Mouse (Mus musculus): ENCODE measurements around the gene Sin3a. TPM values are rescaled to one million over a fixed set of nuclear protein-coding genes. Genes with fewer than 3 reads are reported as not detected.

Gene Sin3a
- total and polyA plus RNA-seq, 3 experiments, result 27.0 to 715 (median 47.5) TPM

- H3K27ac ChIP-seq (ENCODE audit: control insufficient read depth, low read depth, low read length), result no peak overlapping the region
- no peak for DNase-seq (ENCODE audit: low read depth, low spot score)
- no peaks in the 10 kb centered on the region; a peak in 1 of 4 replicates for H3K36me3 ChIP-seq (ENCODE audit: control insufficient read depth in 1 of 2, insufficient read depth in 2 of 2, low read length in 2 of 2)
Observed at GRCm38 (mm10) chr9:57141417-57142353, 69.8 kb downstream of the Sin3a start.

GRCm38 (mm10) chr9:57143212-57143611 is 71.4 kb downstream of the Sin3a start:
- no peaks in the 10 kb centered on the region for H3K27me3 ChIP-seq (ENCODE audit: control insufficient read depth in 1 of 2, insufficient read depth in 2 of 2, low read length in 2 of 2)
- H3K4me3 ChIP-seq (ENCODE audit: control insufficient read depth in 1 of 2, insufficient read depth in 1 of 2, low read depth in 2 of 2, low read length in 2 of 2), result no peak overlapping the region
- no peak for DNase-seq (ENCODE audit: low read depth, low spot score)
- no peak overlapping the region for H3K9ac ChIP-seq (ENCODE audit: control insufficient read depth, low read depth, low read length, poor library complexity, severe bottlenecking)
- no peak overlapping the region for H3K27ac ChIP-seq (ENCODE audit: control insufficient read depth, low read depth, low read length)
- TF ChIP-seq MAFK (IDR thresholded peaks at IDR 0.05; ENCODE audit: borderline replicate concordance, low read depth, low read length) (no peak), E2F4 (IDR thresholded peaks at IDR 0.05; ENCODE audit: borderline replicate concordance, low read depth, low read length) (no peak), TAL1 (IDR thresholded peaks at IDR 0.05; ENCODE audit: low read length) (no peak), USF1 (IDR thresholded peaks at IDR 0.05; ENCODE audit: low read depth, low read length) (no peak), NELFE (IDR thresholded peaks at IDR 0.05; ENCODE audit: low read depth, low read length) (no peak), MAX (IDR thresholded peaks at IDR 0.05; ENCODE audit: low read length) (no peak), TBP (IDR thresholded peaks at IDR 0.05; ENCODE audit: low read depth, low read length) (no peak), RCOR1 (IDR thresholded peaks at IDR 0.05; ENCODE audit: low read depth, low read length) (no peak), ZKSCAN1 (IDR thresholded peaks at IDR 0.05; ENCODE audit: low read depth, low read length) (no peak), MYC (IDR thresholded peaks at IDR 0.05; ENCODE audit: low read depth, low read length) (no peak), SMC3 (IDR thresholded peaks at IDR 0.05; ENCODE audit: low read depth, low read length) (no peak)
- H3K36me3 ChIP-seq (ENCODE audit: control insufficient read depth in 1 of 2, insufficient read depth in 2 of 2, low read length in 2 of 2), result no peaks in the 10 kb centered on the region; a peak in 2 of 4 replicates
- H3K9me3 ChIP-seq (replicated peaks; ENCODE audit: insufficient read depth, low read length), result no peaks in the 10 kb centered on the region
- no peaks in the 10 kb centered on the region; a peak in 1 of 4 replicates for H3K4me1 ChIP-seq (ENCODE audit: control insufficient read depth in 1 of 2, insufficient read depth in 2 of 2, low read length in 2 of 2)
- no peaks in the 10 kb centered on the region; the same call in 1 of the 2 replicates for H3K79me2 ChIP-seq (ENCODE audit: control insufficient read depth, insufficient read depth, low read length, poor library complexity)

More at GRCm38 (mm10) chr9:57141417-57142353, 69.8 kb downstream of the Sin3a start:
- no peaks in the 10 kb centered on the region for H3K27me3 ChIP-seq (ENCODE audit: control insufficient read depth in 1 of 2, insufficient read depth in 2 of 2, low read length in 2 of 2)
- TF ChIP-seq BHLHE40 (IDR thresholded peaks at IDR 0.05; ENCODE audit: borderline replicate concordance, low read depth, low read length) (no peak), MAZ (IDR thresholded peaks at IDR 0.05; ENCODE audit: low read depth, low read length) (no peak), SMC3 (IDR thresholded peaks at IDR 0.05; ENCODE audit: low read depth, low read length) (no peak), MXI1 (IDR thresholded peaks at IDR 0.05; ENCODE audit: low read depth, low read length) (no peak)
- H3K79me2 ChIP-seq (ENCODE audit: control insufficient read depth, insufficient read depth, low read length, poor library complexity), result no peaks in the 10 kb centered on the region
- no peaks in the 10 kb centered on the region for H3K4me1 ChIP-seq (ENCODE audit: control insufficient read depth in 1 of 2, insufficient read depth in 2 of 2, low read length in 2 of 2)
- H3K9me3 ChIP-seq (replicated peaks; ENCODE audit: insufficient read depth, low read length), result no peaks in the 10 kb centered on the region
- H3K4me3 ChIP-seq (ENCODE audit: control insufficient read depth in 1 of 2, insufficient read depth in 1 of 2, low read depth in 2 of 2, low read length in 2 of 2), result no peak overlapping the region
- no peak overlapping the region for H3K9ac ChIP-seq (ENCODE audit: control insufficient read depth, low read depth, low read length, poor library complexity, severe bottlenecking)

All from MEL (cell line).